Mouse (Mus musculus): ENCODE results near the gene Tctex1d4.

DNA sequence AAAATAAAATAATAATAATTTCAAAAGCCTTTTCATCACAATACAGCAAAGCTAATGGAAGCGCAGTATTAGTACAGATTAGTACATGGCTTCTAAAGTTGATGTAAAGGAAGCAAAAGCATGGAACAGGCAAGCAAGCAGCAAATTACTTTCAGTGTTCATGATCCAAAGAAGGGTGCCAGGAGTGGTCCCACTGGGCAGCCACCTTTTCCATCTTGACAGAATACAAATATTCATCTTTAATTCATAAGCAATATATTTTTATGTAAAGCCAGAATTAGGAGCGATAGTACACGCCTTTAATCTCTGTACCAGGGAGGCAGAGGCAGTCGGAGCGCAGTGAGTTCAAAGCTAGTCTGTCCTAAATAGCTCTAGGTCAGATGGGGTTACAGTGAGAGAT is 7.0 kb upstream of the Tctex1d4 start:
- no peak for TF ChIP-seq UBTF (IDR thresholded peaks at IDR 0.05; ENCODE audit: low read depth, low read length)
- TF ChIP-seq MAFK (IDR thresholded peaks at IDR 0.05; ENCODE audit: insufficient replicate concordance, low read length), result no peak
- no peak for TF ChIP-seq PAX5 (IDR thresholded peaks at IDR 0.05; ENCODE audit: low read length)
